Mouse (Mus musculus) brown adipose tissue, adult 24 weeks (tissue): ENCODE measurements around the gene Kcnq1. TPM values are rescaled to one million over a fixed set of nuclear protein-coding genes. Genes with fewer than 3 reads are reported as not detected.

ENCODE experiments used
- H3K27ac ChIP-seq: fragments of 200-500 bp; replicated peaks from 2 replicates; pipeline ENCODE4 v1.5.1; 2012; ENCODE audit warnings: low read depth, mild to moderate bottlenecking, low read length
- H3K4me1 ChIP-seq: fragments of 200-500 bp; 2 replicates; pipeline ENCODE4 v1.6.1; 2012; ENCODE audit warnings: low read length, mixed read lengths; ENCODE audit not compliant: control insufficient read depth, insufficient read depth, insufficient read length
- H3K4me3 ChIP-seq: fragments of 200-500 bp; 2 replicates; pipeline ENCODE4 v1.5.1; 2012; ENCODE audit warnings: low read depth, mild to moderate bottlenecking, low read length, moderate library complexity; ENCODE audit not compliant: insufficient read depth
- polyA plus RNA-seq: library from polyadenylated mRNA; stranded (reverse); fragments of >200 nt; gene quantifications from 2 replicates; pipeline ENCODE4 v1.2.4, GENCODE M21; 2012; ENCODE audit not compliant: missing spikeins, insufficient read depth, insufficient read length

The Kcnq1 gene
- polyA plus RNA-seq, 1 experiment, result 0.36 TPM

DNA sequence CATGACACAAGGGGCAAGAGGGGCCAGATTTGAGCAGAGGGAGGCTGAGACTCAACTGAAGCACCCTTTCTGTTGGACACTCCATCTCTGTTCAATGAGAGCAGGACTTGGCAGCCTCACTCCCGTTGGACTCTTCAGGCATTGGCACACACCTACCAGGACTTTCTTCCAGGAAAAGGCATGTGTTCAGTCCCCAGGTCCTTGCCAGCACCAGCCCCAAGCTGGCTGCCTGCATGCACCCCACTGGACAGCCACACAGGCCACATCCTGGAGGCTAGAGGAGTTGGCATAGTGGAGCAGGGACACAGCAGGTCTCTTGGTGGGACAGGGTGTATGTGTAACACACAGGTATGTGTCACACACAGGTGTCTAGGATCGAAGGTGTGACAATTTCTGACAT, 341.0 kb downstream of the Kcnq1 start:
- Histone ChIP-seq H3K4me1 (no peaks in the 10 kb centered on the region), H3K27ac (no peak overlapping the region)

DNA sequence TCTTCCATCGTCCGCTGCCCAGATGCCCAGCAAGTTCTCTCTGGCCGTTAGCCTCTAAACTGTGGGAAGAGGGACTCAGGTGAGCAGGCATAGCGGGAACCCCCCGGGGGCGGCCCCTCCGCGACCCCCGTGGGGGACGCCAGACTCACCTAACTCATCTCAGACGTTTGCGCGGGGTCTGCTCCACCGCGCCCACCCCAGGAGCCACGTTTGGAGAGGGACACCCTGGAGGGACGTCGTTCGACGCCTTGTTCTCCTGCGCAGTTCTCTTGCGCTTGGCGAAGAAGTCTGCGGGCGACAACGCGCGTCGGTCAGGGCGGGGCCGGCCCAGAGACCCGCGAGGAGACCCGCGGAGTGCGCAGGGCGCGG, 352.8 kb downstream of the Kcnq1 start:
- peak overlapping the region; percentile 68 for H3K4me3 ChIP-seq
- no peaks in the 10 kb centered on the region for H3K4me1 ChIP-seq
- no peak overlapping the region for H3K27ac ChIP-seq

More for the DNA sequence above, 341.0 kb downstream of the Kcnq1 start:
- no peak overlapping the region for H3K4me3 ChIP-seq

DNA sequence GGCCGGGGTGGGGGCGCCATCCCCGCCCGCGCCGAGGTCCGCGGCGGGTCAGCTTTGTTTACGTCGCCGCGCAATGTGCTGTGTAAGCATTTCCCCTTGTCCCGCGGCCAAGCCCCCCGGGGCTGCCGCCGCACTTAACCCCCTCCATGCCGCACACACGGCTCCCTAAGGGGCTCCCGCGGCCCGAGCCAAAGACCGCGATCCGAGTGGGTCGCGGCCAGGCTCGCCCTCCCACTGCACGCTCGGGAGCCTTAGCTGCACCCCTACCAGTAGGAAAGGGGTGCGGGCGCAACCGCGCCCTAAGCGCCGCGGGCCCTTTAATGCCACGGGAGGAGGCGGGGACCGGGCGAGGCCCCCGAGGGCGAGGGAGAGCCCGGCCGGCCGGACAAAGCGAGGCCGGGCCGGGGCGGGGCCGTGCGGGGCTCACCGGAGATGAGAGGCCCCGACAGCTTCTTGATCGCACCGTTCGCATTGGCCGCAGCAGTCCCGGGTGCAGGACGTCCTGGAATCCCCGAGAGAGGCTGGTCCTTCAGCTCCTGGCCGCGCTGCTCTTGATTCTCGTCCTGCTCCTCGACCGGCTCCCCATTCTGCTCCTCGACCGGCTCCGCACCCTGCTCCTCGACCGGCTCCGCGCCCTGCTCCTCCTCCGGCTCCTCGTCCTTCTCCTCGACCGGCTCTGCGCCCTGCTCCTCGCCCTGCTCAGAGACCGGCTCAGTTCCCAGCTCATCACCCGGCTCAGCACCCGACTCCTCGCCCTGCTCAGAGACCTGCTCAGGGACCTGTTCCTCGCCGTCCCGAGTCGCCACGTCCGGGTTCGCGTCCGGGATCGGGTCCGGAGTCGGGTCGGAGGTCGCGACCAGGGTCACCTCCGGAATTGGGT, 353.4 kb downstream of the Kcnq1 start:
- Histone ChIP-seq H3K4me3 (peak overlapping the region; percentile 68), H3K4me1 (no peaks in the 10 kb centered on the region), H3K27ac (0 out of 2 replicates have a peak overlapping the region, but pooled peaks have one; percentile 34)

DNA sequence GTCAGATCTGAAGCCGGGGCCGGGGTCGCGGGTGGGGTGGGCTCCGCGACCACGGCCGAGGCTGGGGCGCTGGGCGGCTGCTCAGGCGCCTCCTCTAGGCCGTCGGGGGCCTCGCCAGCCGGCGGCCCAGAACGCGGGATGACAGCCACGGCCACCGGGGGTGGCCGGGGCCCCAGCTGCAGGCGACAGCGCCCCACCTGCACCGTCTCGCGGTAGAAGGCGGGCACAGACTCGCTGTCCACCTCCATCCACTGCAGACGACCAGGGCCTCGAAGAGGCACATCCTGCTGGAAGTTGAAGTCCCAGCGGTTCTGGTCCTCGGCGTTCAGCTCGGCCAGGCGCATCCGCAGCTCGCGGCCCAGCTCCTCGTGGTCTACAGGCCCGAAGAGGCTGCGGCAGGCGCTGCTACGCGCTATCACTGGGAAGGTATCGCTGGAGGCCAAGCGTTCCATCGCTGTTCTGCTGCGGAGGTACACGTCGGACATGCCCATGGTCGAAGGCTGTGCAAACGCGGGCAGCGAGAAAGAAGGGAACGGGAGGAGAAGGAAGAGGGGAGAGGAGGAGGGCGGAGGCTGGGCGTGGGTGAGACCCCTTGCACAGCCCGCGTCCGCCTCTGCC, 354.2 kb downstream of the Kcnq1 start:
- H3K4me1 ChIP-seq, result no peaks in the 10 kb centered on the region
- H3K27ac ChIP-seq, result no peak overlapping the region
- peak overlapping the region; percentile 68 for H3K4me3 ChIP-seq

DNA sequence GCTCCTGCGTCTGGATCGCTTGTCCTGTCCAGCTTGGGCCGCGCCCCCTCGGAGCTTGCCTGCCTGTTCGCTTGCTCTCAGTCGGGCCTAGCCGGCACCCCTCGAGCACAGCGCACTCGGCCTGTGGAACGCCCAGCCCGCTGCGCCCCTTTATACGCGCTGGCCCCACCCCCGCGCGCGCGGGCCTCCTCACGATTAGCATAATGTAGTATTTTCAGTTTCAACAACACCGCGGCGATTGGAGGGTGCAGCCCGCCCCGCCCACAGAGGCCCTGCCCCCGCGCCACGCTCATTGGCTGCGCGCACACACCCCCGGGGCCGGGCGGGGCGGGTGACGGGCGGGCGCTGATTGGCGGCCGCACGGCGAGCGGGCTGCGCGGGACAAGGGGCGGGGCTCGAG, 354.7 kb downstream of the Kcnq1 start, which contains the start of gene Cdkn1c:
Cdkn1c (minus strand) TSS at position 177 of the 400 bp plus-strand sequence.
- H3K27ac ChIP-seq, result 0 out of 2 replicates have a peak within 1 kb of the TSS, but pooled peaks have one; percentile 34
- H3K4me1 ChIP-seq, result no peaks in the 10 kb centered on the region
- H3K4me3 ChIP-seq, result peak within 1 kb of the TSS; percentile 68

DNA sequence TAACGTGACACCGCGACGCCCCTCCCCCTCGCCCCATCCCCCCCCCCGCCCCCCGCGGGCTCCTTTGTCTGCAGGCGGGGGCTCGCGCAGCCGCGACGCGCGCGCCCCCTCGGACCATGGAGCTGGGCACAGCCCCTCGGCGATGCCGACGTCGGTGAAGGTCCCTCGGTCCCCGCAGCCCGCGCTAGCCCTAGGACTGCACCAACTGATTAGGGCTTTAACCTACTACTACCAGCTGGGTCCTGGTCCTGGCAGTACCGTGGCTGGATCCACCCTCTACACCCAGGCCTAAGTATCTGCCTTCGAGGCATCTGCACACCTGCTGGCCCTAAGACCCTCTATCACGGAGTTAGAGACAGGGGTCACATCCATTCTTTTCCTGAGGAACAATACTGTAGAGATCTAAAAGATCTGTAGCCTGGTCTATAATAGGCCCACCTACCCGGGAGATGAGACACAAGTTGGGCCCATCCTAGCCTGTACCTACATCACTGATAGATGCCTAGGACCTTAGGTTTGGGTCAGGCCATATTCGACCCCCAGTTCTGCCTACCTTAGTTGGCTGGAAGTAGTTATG, 355.2 kb downstream of the Kcnq1 start:
- peak overlapping the region; percentile 45; the same call in 1 of the 2 replicates for H3K4me3 ChIP-seq
- H3K4me1 ChIP-seq, result no peaks in the 10 kb centered on the region
- H3K27ac ChIP-seq, result no peak overlapping the region

DNA sequence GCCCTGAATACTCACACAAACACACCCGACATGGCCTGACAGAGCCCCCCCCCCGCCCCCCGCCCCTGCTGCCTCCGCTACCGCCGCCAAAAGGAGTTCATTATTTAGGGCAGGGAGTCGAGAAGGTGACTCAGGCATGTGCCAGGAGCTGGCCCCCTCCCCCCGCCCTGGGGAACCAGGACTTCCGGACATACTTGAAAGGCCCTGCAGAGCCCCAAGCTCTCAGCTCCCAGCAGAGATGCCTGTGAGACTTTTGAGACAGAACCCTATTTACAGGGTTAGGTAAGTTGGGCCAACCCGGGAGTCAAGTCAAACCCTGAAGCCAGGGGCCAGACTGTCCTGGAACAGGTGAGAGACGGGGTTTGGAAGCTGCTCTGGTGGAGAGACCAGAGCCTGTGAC, 355.8 kb downstream of the Kcnq1 start:
- no peaks in the 10 kb centered on the region for H3K4me1 ChIP-seq
- H3K4me3 ChIP-seq, result no peak overlapping the region
- no peak overlapping the region for H3K27ac ChIP-seq

DNA sequence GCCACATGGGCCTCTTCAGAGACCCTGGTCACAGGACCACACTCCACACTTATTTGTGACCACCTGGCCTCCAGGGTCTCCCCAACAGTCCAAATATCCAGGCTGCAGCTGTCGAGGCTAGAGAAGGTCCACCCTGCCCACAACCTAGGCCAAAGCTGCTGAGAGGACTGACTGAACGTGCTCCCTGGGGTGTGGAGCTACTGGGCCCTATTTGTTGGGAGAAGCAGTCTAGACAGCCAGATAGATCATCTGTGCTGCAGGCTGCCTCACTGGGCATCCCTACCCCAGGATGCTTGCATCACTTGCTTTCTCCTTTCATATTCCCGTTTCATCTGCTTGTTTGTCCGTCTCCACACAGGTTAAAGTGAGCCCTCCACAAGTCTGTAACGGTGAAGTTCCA, 356.4 kb downstream of the Kcnq1 start:
- Histone ChIP-seq H3K4me3 (no peak overlapping the region), H3K27ac (no peak overlapping the region), H3K4me1 (no peaks in the 10 kb centered on the region)

DNA sequence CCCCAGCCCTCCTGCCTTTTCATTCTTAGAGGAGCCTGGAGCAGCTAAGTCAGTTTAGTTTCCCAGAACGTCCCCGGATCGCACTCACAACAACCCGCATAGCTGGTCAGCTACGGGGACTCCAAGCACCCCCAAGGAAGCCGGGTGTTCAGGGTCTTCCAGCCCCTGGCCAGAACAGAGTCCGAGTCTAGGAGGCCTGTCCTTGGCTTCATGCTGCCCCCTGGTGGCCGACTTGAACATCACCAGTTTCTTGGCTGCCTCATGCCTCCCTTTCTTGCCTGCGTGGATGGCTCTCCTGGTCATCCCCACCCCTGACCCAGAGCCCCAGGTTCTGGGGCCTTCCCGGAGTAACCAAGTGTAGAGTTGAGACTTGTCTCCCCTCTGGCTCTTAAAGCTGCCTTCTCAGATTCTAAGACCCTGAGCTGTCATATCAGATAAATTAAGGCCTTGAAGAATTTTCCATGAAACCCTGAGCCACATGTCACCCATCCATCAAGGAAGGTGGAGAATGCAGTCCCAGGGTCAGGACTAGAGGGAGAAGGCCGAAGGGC, 357.8 kb downstream of the Kcnq1 start:
- Histone ChIP-seq H3K4me3 (no peak overlapping the region), H3K27ac (no peak overlapping the region), H3K4me1 (no peaks in the 10 kb centered on the region)

DNA sequence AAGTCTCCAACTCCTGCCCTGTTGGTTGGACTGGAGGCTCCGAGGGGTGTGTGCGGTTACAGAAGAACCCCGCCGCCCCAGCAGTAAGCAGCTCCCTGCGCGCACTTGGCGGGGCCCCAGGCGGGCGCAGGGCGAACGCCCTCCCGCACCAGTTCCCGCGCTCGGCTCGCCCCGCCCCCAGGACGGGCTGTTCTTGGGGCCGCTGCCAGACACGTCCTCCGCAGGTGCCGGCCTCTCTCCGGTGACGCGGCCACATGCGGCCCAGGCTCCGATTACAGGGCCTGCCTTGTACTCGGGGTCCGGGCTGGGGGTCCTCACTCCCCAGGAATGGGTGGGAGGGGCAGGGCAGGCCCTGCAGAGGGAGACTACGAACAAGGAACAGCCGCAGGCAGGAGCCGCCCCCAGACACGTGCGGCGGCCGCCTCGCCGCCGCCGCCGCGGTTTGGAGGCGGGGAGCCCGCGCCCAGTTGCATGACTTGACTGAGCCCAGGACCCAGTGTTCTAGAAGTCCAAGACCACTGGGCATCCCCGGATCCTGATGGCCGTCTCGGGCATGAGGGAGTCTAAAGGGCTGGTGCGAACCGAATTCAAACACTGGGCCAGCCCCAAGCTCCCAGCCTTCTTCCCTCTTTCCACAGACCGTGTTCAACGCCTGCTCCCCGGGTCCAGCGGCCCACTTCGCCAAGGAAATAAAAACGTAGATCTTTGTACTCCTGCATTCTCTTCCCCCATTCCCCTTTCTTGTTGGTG, 358.8 kb downstream of the Kcnq1 start:
- H3K4me1 ChIP-seq, result no peaks in the 10 kb centered on the region
- H3K27ac ChIP-seq, result no peak overlapping the region
- peak overlapping the region; percentile 32; the same call in 1 of the 2 replicates for H3K4me3 ChIP-seq

DNA sequence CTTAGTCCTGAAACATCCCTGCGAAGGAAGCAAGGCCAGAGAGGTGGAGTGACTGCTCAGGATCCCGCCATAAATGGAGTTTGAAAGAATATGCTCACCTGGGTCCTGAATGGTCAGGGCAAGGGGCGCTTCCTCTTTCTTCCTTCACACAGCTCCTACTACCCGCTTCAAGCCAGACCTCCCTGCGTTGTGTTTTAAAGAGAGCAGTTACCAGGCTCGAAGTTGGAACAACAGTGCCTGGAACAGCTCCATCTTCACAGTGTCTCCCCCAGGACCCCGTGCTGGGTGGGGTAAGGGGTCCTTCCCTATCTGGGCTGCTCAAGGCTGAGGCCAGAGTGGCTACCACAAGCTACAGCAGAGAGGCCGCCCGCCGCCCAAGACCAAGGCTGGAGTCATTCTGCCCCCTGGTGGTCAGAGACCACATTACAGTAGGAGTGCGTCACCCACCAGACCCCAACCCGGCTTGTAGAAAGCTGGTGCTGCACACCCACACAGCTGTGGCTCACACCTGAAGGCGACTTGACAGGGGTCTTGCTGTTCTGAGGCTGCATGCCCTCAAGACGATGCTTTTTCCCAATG, 360.0 kb downstream of the Kcnq1 start:
- Histone ChIP-seq H3K4me1 (no peaks in the 10 kb centered on the region), H3K27ac (no peak overlapping the region), H3K4me3 (no peak overlapping the region)

DNA sequence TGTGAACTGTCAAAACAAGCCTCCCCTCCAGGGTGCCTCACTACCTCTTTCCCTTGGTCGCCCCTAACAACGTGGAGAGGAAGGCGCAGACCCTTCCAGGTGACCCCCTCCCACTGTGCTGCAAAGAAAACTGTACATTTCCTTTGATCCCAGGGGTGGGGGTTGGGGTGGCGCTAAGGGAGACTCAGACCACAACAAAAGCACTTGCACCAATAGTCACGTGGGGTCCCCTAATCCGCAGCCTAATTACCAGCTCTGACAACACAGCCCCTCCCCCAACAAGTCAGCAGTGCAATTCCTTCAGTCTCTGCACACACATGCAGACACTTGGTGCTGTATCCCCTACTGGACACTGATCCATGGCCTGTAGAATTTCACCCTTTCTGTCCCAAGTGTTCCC, 361.6 kb downstream of the Kcnq1 start:
- H3K4me1 ChIP-seq, result no peaks in the 10 kb centered on the region
- H3K27ac ChIP-seq, result no peak overlapping the region
- H3K4me3 ChIP-seq, result no peak overlapping the region

DNA sequence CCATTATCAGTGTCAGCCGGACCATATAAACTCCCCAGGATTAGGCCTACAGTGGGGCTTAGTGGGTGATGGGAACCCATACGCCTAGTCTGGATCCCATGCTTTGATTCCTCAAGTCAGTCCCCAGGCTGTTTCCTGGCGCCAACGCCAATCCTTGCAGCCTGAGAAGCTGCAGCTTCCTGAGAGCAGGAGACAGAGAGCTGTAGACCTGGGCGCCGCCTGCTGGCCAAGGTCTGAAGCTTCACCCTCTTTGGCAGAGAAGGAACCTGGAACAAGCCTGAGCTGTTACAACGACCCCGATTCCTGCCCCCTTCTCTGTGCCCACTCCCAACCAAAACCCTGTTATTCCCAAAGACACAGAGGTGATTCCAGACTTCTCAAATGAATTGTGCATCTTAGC, 363.8 kb downstream of the Kcnq1 start:
- Histone ChIP-seq H3K4me1 (no peaks in the 10 kb centered on the region), H3K27ac (no peak overlapping the region), H3K4me3 (no peak overlapping the region)

DNA sequence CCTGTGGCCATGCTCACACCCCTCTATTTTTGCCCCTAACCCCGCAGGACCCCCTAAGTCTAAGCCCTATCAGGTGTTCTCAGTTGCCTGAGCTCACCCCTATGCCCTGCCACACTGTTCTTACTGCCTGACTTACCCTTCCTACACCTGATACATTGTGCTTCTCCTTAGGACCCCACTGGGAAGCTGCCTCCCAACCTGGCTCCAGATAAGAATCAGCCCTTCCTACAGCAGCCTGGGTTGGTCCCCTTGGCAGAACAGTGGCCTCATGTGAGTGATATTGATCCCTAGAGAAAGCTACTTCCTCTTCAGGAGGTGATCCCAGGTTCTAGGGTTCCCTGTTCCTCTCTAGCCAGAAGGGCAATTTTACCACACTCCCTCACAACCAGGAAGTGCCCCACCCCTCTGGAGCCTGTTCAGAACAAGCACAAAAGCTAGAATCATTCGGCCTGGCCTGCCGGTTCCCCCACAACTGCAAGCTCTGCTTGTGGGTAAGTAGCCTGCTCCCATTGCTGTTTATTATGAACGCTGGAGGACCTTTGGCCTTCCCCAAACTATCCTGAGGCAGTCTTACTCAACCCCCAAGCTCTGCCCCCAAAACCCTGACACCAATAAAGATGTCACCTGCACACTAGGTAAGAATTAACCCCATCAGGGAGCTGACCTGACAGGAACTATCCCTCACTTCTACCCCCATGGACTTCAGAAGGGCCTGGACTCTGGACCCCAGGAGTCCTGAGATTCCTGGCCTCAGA, 367.4 kb downstream of the Kcnq1 start, which contains the start of gene Slc22a18:
Slc22a18 (plus strand) TSS at position 390 of the 755 bp plus-strand sequence.
- Histone ChIP-seq H3K27ac (no peak within 1 kb of the TSS), H3K4me1 (no peaks in the 10 kb centered on the region), H3K4me3 (peak within 1 kb of the TSS; percentile 35; the same call in 1 of the 2 replicates)
